Mouse (Mus musculus) lung, postnatal 10 days (tissue): ENCODE results near the gene Afm.

Source experiments
- DNase-seq: peaks from one replicate; pipeline ENCODE4 v3.0.0; 2021

Gene Afm

DNA sequence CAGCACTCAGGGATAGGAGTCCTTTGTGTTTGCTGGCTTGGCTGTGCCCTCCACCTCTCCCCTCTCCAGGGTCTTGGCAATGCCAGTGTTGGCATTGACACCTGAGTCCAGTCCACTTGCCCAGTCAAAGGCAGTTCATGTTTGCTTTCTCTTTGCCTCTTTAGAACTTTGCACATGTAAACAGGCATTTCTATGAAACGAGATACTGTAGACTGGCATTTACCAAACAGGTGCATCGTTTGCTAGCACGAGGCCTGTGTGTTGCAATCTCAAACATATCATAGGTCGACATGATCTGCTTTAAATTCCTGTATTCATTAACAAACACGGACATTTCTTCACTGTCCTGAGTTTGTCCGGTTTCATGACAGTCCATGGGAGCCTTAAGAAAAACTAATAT lies 42.0 kb downstream of the Afm start, which contains the start of gene 5830473C10Rik:
Gene 5830473C10Rik, plus strand, starts transcription at position 365 of the 400 bp plus-strand sequence.
- DNase-seq, result no peak

DNA sequence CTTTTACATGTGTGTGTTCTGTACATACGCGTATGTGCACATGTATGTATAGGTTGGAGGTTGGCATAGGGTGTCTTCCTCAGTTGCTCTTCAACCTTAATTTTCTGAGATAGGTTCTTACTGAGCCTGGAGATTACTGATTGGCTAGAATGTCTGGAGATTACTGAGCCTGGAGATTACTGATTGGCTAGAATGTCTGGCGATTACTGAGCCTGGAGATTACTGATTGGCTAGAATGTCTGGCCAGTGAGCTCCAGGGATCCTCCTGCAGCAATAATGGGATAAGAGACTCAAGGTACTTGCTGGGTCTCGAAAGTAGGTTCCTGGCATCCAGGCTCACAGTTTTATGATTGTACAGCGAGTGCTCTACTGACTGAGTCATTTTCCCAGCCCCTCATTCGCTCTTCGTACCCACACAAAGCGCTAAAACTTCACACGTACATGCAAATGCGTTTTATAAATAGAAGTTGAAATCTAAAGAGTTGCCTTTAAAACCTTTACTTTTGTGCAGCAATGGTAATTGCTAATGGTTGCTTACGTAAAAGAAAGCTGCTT lies 43.1 kb downstream of the Afm start:
- no peak for DNase-seq

DNA sequence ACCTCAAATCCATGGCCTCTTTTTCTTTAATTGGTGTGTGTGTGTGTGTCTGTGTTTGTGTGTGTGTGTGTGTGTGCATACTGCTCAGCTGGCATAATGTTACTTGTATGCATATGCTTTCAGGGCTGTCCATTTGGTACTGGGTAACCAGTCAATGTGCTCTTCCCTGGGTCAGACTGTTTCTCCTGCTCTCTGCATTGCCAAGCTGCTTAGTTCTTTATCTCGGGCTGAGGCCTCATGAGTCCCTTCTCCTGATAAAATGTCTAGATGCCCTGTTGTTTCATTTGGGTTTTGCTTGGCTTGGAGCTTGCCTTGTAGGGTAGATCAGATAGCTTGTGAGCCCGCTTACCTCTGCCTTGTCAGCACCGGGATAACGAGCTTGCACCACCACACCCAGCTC lies 44.1 kb downstream of the Afm start:
- no peak for DNase-seq

DNA sequence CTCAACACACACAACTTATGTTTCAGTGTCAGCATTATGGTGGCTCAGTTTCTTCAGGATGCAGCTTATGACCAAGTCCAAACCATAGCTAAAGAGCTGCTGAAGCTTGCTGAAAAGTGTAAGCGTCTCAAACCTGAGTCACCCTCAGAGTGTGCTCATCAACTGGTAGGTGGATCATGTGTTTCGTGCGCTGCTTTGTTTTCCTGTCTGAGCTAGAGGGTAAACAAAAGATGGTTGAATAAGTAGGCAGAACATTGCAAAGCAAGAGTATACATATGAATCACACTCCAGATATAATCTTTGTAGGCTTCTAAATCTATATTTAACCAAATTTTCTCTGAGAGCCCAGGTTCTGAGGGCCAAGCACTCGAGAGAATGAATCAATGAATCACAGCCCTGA lies 45.4 kb downstream of the Afm start:
- DNase-seq, result no peak

DNA sequence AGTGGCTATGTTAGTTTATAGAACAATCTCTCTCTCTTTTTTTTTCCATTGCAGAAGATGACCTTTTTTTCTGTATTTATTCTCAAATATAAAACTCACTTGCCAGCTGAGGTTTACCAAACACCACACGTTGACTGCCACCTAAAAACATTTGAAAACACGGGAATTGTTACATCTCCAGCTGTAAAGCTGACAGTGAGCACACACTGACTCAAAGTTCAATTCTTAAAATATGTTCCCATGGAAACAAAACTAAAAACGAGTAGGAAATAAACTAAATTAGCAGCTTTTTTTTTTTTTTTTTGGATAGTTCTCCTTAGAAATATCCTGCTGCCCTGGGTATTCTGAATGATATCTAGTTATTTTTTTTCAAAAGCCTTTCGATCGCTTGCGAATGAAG lies 46.5 kb downstream of the Afm start:
- DNase-seq, result no peak

DNA sequence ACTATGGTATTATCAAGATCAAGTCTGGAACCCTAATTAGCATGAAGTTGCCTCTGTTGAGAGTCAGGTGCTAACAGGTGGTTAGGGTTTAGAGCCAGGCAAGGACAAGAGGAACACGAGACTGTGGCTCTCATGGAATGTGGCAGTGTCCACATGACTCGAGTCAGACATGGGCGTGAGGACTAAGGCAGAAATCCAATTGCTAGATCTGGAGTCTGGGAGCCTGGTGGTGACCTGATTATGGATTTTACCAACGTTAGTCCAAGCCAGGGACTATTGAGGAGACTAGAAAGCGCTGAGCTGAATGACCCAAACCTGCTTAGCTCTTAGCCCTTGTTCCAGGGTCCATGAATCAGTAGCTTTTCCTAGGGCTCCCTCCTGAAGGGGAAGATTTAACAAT lies 49.1 kb downstream of the Afm start:
- DNase-seq, result no peak

DNA sequence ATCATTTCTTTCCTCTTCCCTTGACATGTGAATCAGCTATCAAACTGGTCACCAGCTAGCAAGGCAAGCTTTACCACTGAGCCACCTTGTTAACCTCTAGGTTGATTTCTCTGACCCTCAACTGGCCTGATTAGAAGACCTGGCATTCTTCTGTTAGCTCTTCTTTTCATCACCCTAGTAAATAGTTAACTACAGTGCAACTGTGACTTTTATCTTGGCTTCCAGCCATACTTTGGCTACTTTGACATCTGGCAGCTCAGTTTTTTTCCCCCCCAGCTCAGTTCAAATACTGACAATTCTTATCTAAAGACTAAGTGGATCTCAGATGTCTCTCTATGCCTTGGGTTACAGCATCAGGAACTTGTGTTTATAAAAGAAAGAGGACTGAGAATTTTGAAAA lies 49.6 kb downstream of the Afm start:
- peak; percentile 30 for DNase-seq

DNA sequence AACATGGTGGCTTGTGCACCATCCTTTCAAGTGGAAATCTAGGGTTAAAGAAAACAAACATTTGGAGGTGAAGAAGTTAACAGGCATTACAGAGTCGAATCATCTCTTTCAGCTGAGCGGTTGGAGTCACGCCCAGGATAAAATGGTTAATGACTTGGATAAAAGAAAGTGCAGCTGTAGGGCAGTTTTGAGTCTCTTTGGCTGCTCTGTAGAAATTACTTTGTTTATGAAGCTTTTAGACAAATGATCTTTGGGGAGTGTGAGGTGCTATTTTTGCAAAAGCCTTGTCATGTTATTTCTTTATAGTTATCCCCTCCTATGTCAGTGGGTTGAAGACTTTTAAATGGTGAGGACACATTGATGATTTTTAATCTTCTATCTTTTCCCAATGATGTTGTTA lies 52.5 kb downstream of the Afm start:
- DNase-seq, result peak; percentile 56

DNA sequence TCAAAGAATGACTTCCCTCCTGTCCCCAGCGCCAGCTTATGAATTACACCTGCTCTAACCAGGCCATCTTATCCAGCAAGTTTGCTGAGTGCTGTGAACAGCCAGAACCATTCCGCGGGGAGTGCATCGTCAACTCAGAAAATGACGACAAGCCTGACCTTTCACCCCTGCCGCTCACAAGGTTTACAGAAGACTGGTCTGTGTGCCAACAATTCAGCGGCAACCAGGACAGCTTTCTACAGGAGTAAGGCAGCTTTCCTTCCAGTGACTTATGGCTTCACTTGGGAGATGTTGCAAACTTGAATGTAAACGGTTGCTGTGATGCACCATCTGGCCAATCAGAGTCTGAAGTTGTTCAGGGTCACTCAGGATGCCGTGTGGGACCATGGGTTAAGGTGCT lies 59.0 kb downstream of the Afm start:
- DNase-seq, result peak; percentile 30

DNA sequence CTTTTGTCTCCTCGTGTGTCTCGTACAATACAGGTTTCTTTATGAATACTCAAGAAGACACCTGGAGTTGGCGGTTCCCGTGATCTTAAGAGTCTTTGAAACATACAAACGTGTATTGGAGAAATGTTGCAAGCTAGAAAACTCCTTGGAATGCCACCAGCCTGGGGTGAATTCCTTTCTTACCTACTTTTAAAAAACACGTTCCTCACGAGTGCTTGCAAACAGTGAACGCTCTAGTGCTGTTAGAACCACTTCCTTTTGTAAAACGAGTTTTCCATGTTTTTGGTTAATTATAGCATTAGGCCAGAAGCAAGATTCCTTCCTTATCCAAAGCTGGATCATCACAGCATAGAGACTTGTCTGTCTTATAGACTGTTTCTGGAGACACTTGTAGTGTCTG lies 60.8 kb downstream of the Afm start:
- DNase-seq, result no peak

DNA sequence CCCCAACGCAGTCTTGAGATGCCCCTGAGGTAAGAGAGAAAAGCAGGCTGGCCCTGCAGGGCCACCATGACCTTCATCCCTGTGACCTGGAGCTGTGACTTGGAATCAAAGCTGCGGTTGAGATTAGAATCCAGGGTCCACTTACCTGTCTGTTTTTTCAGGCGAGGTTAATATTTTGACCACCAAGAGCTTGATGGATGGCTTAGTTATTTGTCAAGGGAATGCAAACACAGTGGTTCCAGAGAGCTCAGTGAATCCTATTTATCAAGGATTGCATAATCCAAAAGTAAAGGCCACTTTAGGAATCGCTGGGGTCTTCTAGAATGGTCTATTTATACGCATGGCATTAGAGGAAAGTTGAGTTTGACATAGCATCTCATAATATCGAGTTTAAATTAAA lies 63.4 kb downstream of the Afm start:
- no peak for DNase-seq

DNA sequence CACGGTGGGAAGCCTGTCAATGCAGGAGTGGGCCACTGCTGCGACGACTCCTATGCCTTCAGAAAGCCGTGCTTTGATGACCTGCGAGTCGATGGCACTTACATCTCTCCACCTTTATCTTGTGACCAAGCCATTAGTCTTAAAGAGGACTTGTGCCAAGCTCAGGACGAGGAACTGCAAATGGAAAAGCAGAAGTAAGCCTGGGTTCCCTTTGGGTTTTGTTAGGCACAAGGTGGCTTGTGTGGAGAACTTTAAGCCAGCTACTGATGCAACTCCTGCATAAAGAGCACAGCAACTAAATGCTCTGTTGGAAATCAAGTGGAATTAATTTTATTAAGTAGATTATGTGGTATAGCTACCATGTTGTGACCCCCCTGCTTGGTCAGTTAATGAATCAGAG lies 66.1 kb downstream of the Afm start:
- DNase-seq, result no peak

DNA sequence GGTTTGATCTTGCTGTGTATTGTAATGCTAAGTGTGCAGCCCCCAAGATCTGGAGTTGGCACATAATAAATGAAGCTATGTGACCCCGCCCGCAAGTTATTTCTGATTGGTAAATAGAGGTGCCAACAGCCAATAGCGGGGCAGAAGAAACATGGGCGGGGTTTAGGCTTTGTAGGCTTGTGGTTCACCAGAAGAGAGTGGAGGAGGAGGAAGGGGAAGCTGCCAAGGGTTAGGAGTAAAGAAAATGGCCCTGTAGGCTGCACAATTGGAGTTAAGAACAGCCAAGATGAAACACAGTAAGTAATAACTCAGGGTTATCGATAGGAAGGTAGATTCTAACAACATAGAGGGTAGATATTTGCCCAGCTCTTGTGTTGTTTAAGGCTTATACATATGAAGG lies 67.8 kb downstream of the Afm start:
- DNase-seq, result no peak

DNA sequence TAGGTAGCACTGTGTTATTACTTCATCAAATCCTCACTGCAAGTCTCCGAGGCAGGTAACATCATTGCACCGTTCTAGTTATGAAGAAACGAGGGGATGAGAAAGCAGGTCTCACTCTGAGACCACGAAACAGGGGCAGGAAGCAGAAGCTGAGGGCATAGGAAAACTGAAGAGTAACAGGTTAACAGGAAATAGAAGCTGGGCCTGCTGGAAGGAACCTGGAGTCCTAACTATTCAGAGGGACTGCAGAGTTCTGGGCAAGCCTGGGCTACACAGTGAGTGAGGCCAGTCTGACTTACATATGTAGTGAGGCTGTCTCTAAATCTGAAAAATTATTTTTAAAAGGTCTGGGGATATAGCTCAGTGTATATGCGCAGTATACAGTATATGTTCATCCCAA lies 69.4 kb downstream of the Afm start:
- no peak for DNase-seq

DNA sequence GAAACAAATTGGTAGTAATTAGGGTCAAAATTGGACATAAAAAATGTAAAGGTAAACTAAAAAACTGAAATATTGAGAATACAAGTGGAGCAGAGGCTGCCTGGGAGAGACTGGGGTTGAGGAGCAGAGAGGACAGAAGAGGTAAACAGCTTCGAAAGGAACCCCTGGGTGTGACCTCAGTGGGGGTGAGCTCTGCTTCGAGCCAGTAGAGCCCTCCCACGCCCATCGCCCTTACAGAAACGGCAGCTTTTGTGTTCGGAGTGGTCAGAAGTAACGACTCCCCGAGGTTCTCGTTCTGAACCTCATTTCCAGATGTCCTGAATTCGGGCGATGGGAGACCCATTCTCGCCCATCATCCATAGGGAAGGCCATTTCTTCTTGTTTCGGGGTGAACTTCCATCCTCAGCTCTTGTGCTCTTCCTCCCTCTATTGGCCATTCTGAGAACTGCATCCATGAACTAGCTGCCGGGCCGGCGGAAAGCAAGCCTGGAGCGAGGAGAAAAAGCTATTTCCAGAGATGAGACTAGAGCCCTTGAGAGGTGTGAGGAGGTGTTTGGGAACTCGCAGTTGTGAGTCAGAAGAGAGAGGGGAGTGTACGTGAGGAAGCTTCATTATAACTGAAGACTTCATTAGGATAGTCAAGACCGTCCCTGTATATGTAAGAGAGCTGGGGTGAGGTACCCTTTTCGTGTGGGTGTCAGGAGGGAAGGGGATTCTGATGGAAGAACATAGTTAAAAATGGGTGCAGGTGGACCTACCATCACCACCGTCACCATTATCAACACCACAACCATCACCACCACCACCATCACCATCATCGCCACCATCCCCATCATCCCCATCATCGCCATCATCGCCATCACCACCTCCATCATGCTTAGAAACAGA lies 70.2 kb downstream of the Afm start:
- peak; percentile 84 for DNase-seq

DNA sequence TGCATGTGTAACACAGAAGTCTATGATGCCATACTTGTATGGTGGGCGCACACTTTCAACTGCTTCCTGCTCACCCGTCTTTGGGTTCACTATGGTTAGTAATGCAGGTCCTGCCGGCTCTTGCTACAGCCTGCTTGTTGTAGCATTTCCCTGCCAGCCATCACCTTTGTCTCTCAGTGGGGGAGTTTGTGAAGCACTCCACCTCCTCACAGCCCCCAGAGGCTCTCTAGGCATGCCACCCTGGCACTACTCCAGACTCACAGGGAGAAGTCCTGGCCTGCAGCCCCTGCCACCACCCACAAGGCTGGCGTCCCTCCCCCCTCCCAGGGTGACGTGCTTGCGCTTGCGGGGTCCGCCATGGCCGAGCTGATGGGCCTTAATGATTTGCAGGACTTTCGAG lies 71.9 kb downstream of the Afm start:
- DNase-seq, result no peak

DNA sequence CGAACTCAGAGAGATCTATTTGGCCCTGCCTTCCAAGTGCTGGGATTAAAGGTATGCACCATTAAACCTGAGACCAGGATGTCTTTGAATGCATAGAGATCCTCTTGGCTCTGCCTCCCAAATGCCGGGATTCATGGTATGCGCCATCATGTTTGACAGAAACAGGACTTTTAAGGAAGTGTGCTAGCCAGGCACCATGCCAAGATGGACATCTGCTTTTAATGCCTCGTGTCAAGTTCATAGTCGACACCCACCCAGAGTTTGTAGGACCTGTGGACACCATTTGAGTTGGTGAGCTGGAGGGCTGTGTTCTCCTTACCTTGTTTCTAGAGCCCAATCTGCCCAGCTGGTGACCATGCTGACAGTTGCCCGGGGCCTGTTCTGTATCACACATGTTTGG lies 73.2 kb downstream of the Afm start:
- DNase-seq, result no peak

DNA sequence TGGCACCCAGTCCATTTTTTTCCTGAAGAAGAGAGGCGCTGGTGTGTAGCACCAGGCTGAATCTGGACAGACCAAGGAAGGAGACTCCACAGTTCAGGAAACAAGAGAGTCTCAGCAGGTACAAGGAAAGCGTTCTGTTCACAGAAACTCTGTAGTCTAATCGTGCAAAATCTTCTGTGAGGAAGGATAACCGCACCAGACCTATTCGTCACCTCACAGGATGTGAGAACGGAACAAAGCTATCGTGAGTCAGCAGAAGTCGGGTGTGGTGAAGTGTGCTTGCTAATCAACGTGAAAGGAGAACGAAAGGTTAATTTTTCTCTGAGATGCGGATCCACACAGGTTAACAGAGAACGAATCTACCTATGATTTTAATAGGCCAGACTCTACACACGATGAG lies 76.2 kb downstream of the Afm start:
- no peak for DNase-seq

DNA sequence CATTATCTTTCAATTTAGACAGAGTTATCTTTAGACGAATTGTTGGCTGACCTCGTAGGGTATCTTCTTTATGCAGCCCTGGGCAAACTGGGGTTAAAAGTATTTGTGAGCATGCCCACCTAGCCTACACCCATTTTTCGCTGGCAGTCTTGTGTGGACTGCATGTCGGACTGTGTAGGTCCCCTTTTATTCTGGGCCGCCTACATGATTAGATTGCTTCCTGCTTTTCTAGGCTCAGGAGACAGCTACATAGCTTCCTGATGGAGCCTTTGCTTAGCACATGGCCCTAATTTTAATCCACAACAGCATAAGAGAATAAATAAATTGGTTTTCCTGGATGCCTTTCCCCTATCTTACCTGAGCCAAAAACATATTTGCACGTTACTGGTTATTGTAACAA lies 77.4 kb downstream of the Afm start:
- DNase-seq, result no peak

DNA sequence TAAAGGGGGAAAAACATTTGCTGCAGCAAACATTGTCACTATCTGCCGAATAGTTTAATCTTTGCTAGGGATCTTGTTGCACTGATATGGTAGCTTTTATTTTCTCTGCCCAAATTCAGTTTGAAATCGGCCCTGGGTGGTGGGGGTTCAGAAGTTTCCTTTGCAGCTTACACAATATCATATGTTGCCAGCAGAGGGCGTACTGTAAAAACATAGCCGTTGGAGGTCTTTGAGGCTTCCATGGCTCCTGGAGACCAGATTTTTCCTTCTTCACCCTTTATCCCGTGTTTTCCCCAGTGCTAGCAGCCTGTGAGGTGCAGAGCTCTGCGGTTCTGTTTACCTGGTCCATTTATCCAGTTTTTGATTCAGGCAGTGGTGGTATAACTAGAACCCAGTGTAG lies 82.7 kb downstream of the Afm start:
- DNase-seq, result peak; percentile 73
